Mouse (Mus musculus): ENCODE measurements at regions not wholly inside any gene's neighbourhood (a gene's known extent, or its start where the extent isn't known, plus 50 kb on each side); places are given as distances from the start of the nearest gene placed in this dataset.

DNA sequence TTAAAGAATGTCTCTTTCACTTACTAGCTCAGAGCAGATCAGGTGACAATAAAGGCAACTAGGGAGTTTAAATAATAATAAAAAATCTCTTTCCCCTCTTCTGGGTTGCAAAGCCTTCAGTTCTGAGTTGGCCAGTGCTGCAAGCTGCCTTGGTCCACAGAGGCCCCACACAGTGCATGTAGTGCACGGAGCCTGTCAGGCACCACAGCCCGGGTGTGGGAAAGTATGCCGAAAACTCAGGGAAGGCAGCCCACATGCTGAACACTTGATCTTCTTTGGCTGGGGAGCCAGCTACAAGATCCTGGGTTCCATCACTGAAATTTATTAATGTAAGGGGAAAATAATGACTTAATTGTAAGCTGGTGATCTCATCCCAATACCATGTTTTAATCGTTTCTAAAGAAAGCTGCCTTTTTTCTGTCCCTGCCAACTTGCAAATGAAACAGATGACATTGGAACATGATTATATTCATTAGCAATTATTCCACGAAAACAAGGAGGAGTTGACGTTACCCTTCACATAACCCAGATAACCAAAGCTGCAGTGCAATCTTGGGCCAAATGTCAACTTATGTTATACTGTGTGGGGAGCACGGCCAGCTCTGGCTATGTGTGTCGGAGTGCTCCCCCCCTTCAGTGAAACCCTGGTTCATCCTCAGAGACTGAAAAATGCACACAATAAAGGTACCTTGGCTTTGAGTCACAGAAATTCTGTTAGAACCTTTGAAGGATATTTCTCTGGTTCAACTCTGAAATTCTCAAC lies 87.1 kb upstream of the Sash1 start:
- TF ChIP-seq CTCF (IDR thresholded peaks at IDR 0.05; ENCODE audit: control insufficient read depth, insufficient read depth, insufficient read length) (no peak), USF1 (IDR thresholded peaks at IDR 0.05; ENCODE audit: low read depth) (no peak), MAX (IDR thresholded peaks at IDR 0.05) (no peak), FOSL1 (IDR thresholded peaks at IDR 0.05; ENCODE audit: insufficient read depth, low read length, poor library complexity, severe bottlenecking) (no peak), MYOG (IDR thresholded peaks at IDR 0.05; ENCODE audit: control insufficient read depth, extremely low read depth, insufficient read length) (no peak)

Data from C2C12 (cell line).